Mouse (Mus musculus): ENCODE measurements around the gene Olfr313. TPM values are rescaled to one million over a fixed set of nuclear protein-coding genes. Genes with fewer than 3 reads are reported as not detected.

Olfr313 gene
- polyA plus RNA-seq, 2 experiments = not detected

- H3K27ac ChIP-seq = no peak overlapping the region
- no peaks in the 10 kb centered on the region for H3K36me3 ChIP-seq (replicated peaks; ENCODE audit: control insufficient read depth, insufficient read depth, low read depth)
- no peak overlapping the region for H3K4me2 ChIP-seq (ENCODE audit: low read depth)
- no peak overlapping the region for H3K9ac ChIP-seq (replicated peaks)
- H3K9me3 ChIP-seq (ENCODE audit: control insufficient read depth, low read length) = no peaks in the 10 kb centered on the region
- DNase-seq (ENCODE audit: low read depth in 3 of 3, low spot score in 3 of 3) (no peak), ATAC-seq (ENCODE audit: insufficient read depth) (no peak)
- WGBS (ENCODE audit: insufficient replicate concordance) = 57% methylated on average over 7 of the region's 7 CpGs
- no peak overlapping the region for H3K4me3 ChIP-seq (ENCODE audit: insufficient read depth in 1 of 2, low read depth in 2 of 2, low read length in 2 of 2)
- H3K4me1 ChIP-seq (replicated peaks; ENCODE audit: control insufficient read depth in 2 of 2, insufficient read depth in 2 of 2, low read length in 1 of 2) = no peaks in the 10 kb centered on the region
- TF ChIP-seq CTCF (IDR thresholded peaks at IDR 0.05; ENCODE audit: low read depth) = no peak
- TF ChIP-seq EP300 (IDR thresholded peaks at IDR 0.05; ENCODE audit: low read depth) = no peak
- H3K27me3 ChIP-seq (ENCODE audit: control insufficient read depth, insufficient read depth, low read length) = no peaks in the 10 kb centered on the region
These were observed 17.9 kb upstream of the Olfr313 start for GRCm38 (mm10) chr11:58796850-58797249.

- Histone ChIP-seq H3K4me2 (ENCODE audit: low read depth) (no peak overlapping the region), H3K9ac (replicated peaks) (no peak overlapping the region), H3K27ac (no peak overlapping the region), H3K4me3 (ENCODE audit: insufficient read depth in 1 of 2, low read depth in 2 of 2, low read length in 2 of 2) (no peak overlapping the region), H3K4me1 (replicated peaks; ENCODE audit: control insufficient read depth in 2 of 2, insufficient read depth in 2 of 2, low read length in 1 of 2) (no peaks in the 10 kb centered on the region), H3K36me3 (replicated peaks; ENCODE audit: control insufficient read depth, insufficient read depth, low read depth) (no peaks in the 10 kb centered on the region), H3K27me3 (ENCODE audit: control insufficient read depth, insufficient read depth, low read length) (no peaks in the 10 kb centered on the region), H3K9me3 (ENCODE audit: control insufficient read depth, low read length) (no peaks in the 10 kb centered on the region)
- DNase-seq (ENCODE audit: low read depth in 3 of 3, low spot score in 3 of 3) (no peak), ATAC-seq (ENCODE audit: insufficient read depth) (no peak)
- no peak for TF ChIP-seq EP300 (IDR thresholded peaks at IDR 0.05; ENCODE audit: low read depth)
- WGBS (ENCODE audit: insufficient replicate concordance) = 42% methylated on average over 5 of the region's 5 CpGs
These were observed 15.1 kb upstream of the Olfr313 start for GRCm38 (mm10) chr11:58799747-58800146.

GRCm38 (mm10) chr11:58801558-58802228 is 13.1 kb upstream of the Olfr313 start, which contains the start of gene Fam183b:
Gene Fam183b, minus strand, starts transcription at chr11:58801960.
- no peaks in the 10 kb centered on the region for H3K36me3 ChIP-seq (replicated peaks; ENCODE audit: control insufficient read depth, insufficient read depth, low read depth)
- no peak for TF ChIP-seq CTCF (IDR thresholded peaks at IDR 0.05; ENCODE audit: low read depth)
- TF ChIP-seq EP300 (IDR thresholded peaks at IDR 0.05; ENCODE audit: low read depth) = no peak
- no peak within 1 kb of the TSS for H3K4me2 ChIP-seq (ENCODE audit: low read depth)
- ATAC-seq (ENCODE audit: insufficient read depth) = no peak
- H3K4me3 ChIP-seq (ENCODE audit: insufficient read depth in 1 of 2, low read depth in 2 of 2, low read length in 2 of 2) = no peak within 1 kb of the TSS
- H3K27ac ChIP-seq = no peak within 1 kb of the TSS
- no peaks in the 10 kb centered on the region for H3K27me3 ChIP-seq (ENCODE audit: control insufficient read depth, insufficient read depth, low read length)
- DNase-seq (ENCODE audit: low read depth in 3 of 3, low spot score in 3 of 3) = no peak
- H3K4me1 ChIP-seq (replicated peaks; ENCODE audit: control insufficient read depth in 2 of 2, insufficient read depth in 2 of 2, low read length in 1 of 2) = no peaks in the 10 kb centered on the region; a peak in 1 of 4 replicates
- no peaks in the 10 kb centered on the region for H3K9me3 ChIP-seq (ENCODE audit: control insufficient read depth, low read length)
- WGBS (ENCODE audit: insufficient replicate concordance) = 41% methylated on average over 14 of the region's 14 CpGs
- no peak within 1 kb of the TSS for H3K9ac ChIP-seq (replicated peaks)

GRCm38 (mm10) chr11:58803871-58804270 is 10.9 kb upstream of the Olfr313 start:
- ATAC-seq (ENCODE audit: insufficient read depth) (no peak), DNase-seq (ENCODE audit: low read depth in 3 of 3, low spot score in 3 of 3) (no peak)
- no peak overlapping the region for H3K9ac ChIP-seq (replicated peaks)
- TF ChIP-seq CTCF (IDR thresholded peaks at IDR 0.05; ENCODE audit: low read depth) (no peak), EP300 (IDR thresholded peaks at IDR 0.05; ENCODE audit: low read depth) (no peak)
- no peaks in the 10 kb centered on the region for H3K36me3 ChIP-seq (replicated peaks; ENCODE audit: control insufficient read depth, insufficient read depth, low read depth)
- no peaks in the 10 kb centered on the region for H3K27me3 ChIP-seq (ENCODE audit: control insufficient read depth, insufficient read depth, low read length)
- H3K4me3 ChIP-seq (ENCODE audit: insufficient read depth in 1 of 2, low read depth in 2 of 2, low read length in 2 of 2) = no peak overlapping the region
- H3K9me3 ChIP-seq (ENCODE audit: control insufficient read depth, low read length) = no peaks in the 10 kb centered on the region
- 50% methylated on average over 4 of the region's 4 CpGs for WGBS (ENCODE audit: insufficient replicate concordance)
- no peak overlapping the region for H3K4me2 ChIP-seq (ENCODE audit: low read depth)
- no peak overlapping the region for H3K27ac ChIP-seq
- no peaks in the 10 kb centered on the region; a peak in 1 of 4 replicates for H3K4me1 ChIP-seq (replicated peaks; ENCODE audit: control insufficient read depth in 2 of 2, insufficient read depth in 2 of 2, low read length in 1 of 2)

- TF ChIP-seq CTCF (IDR thresholded peaks at IDR 0.05; ENCODE audit: low read depth) = no peak
- TF ChIP-seq EP300 (IDR thresholded peaks at IDR 0.05; ENCODE audit: low read depth) = no peak
- H3K36me3 ChIP-seq (replicated peaks; ENCODE audit: control insufficient read depth, insufficient read depth, low read depth) = no peaks in the 10 kb centered on the region
- H3K27me3 ChIP-seq (ENCODE audit: control insufficient read depth, insufficient read depth, low read length) = no peaks in the 10 kb centered on the region
- H3K9me3 ChIP-seq (ENCODE audit: control insufficient read depth, low read length) = no peaks in the 10 kb centered on the region
- WGBS (ENCODE audit: insufficient replicate concordance) = 60% methylated on average over 2 of the region's 2 CpGs
- H3K4me3 ChIP-seq (ENCODE audit: insufficient read depth in 1 of 2, low read depth in 2 of 2, low read length in 2 of 2) = no peak overlapping the region
- no peak overlapping the region for H3K27ac ChIP-seq
- no peak for ATAC-seq (ENCODE audit: insufficient read depth)
- no peak overlapping the region for H3K9ac ChIP-seq (replicated peaks)
- H3K4me1 ChIP-seq (replicated peaks; ENCODE audit: control insufficient read depth in 2 of 2, insufficient read depth in 2 of 2, low read length in 1 of 2) = no peaks in the 10 kb centered on the region; a peak in 1 of 4 replicates
- H3K4me2 ChIP-seq (ENCODE audit: low read depth) = no peak overlapping the region
- DNase-seq (ENCODE audit: low read depth in 3 of 3, low spot score in 3 of 3) = no peak
These were observed 10.4 kb upstream of the Olfr313 start for GRCm38 (mm10) chr11:58804393-58804792.
